Mouse (Mus musculus) adrenal gland, postnatal 14 days (tissue): ENCODE results near the gene Slc9a3r2. TPM values are rescaled to one million over a fixed set of nuclear protein-coding genes. Genes with fewer than 3 reads are reported as not detected.

ENCODE experiments used
- DNase-seq: peaks from one replicate; pipeline ENCODE4 v3.0.0; 2021; ENCODE audit warnings: mixed read lengths
- microRNA-seq, 2 experiments: library from miRNA; unstranded; fragments of <30 nt; microRNA quantifications; one replicate each; pipeline ENCODE4 v1.2.0; 2021
- total RNA-seq: library from RNA; stranded (reverse); gene quantifications from 2 replicates; pipeline ENCODE4 v1.2.3, GENCODE M21; 2021

Slc9a3r2 gene
- total RNA-seq, 1 experiment from 2014 or later, result 90.2 TPM

DNA sequence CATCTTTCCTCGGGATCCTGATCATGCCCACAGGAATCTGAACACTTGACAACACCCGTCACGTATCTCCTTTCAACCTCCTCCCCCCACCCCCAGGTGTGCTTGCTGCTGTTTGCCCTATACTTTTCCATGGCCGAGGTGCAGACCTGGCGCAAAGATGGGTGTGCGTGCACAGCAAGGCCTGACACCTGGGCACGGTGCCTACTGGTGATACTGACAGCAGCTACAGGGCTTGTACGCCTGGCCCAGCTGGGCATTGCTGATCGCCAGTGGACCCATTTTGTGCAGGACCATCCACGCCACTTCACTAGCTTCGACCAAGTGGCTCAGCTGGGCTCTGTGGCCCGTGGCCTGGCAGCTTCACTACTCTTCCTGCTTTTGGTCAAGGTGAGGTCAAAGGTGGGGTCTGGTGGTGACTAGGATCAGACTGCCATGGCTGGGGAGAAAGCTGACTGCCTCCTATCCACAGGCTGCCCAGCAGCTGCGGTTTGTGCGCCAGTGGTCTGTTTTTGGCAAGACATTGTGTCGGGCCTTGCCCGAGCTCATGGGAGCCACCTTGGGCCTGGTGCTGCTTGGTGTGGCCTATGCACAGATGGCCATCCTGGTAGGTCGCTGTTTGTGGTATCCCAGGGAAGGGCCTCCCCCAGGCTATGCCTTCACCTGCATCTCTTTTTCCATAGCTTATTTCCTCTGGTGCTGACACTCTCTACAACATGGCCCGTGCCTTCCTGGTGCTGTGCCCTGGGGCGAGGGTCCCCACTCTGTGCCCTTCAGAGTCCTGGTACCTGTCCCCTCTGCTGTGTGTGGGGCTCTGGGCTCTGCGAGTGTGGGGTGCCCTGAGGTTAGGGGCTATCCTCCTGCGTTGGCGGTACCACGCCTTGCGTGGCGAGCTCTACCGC lies 55.9 kb downstream of the Slc9a3r2 start:
- DNase-seq, result no peak

DNA sequence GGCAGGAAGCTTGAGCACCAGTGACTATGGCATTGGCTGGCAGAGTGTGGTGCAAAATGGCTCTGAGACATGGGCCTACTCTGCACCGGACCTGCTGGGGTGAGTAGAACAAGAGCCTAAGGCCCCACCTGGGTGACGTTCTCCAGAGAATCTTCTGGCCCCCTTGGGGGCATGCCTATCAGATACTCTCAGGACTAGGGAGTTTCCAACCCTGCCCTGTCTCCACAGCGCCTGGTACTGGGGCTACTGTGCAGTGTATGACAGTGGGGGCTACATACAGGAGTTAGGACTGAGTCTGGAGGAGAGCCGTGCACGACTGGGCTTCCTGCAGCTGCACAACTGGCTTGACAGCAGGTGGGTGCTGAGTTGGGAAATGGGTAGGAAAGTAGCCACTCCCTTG lies 56.9 kb downstream of the Slc9a3r2 start:
- no peak for DNase-seq

DNA sequence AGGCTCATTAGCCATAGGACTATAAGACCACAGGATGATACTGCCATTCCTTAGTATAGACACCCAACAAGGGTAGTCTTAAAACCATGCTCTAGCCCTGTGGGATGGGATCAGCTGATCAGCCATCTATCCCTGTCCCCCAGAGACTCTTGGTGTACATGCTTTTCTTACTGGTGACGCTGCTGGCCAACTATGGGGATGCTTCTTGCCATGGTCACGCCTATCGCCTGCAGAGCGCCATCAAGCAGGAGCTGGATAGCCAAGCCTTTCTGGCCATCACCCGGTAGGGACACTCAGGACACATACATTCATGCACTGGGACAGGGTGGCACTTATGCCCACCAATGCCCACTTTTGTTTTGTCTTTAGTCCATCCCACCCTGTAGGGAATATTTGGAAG lies 58.4 kb downstream of the Slc9a3r2 start:
- no peak for DNase-seq

DNA sequence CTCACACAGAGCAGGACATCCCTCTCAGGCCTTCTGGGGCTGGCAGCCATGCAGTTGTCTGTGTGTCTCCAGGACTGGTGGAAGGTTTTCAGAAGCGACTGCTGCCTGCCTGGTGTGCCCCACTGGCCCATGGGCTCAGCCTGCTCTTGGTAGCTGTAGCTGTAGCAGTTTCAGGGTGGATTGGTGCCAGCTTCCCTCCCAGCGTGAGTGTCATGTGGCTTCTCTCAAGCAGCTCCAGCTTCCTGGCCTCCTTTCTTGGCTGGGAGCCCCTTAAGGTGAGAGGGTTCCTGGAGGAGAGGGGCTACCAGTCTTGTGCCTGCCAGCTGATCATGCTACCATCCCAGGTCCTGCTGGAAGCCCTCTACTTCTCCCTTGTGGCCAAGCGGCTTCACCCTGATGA lies 59.2 kb downstream of the Slc9a3r2 start:
- DNase-seq, result no peak

Small RNA genes within 50 kb of the gene (microRNA-seq; reads per million reads assigned to microRNA genes)
- gene Gm24589, result 0.38 to 0.43 reads per million in 2 experiments

Other genes starting within 250 kb of the Slc9a3r2 start
- 78.8 and 84.9 TPM in 2 replicates for gene Rnps1, start 235.8 kb downstream of the Slc9a3r2 start, total RNA-seq
- gene Eci1, start 223.7 kb downstream of the Slc9a3r2 start, total RNA-seq, result 505 and 573 TPM in 2 replicates
- gene Dnase1l2, start 207.2 kb downstream of the Slc9a3r2 start, total RNA-seq, result 1.8 and 2.5 TPM in 2 replicates
- 16.2 and 19.4 TPM in 2 replicates for gene E4f1, start 180.0 kb downstream of the Slc9a3r2 start, total RNA-seq
- gene Pgp, start 179.9 kb downstream of the Slc9a3r2 start, total RNA-seq, result 55.8 and 59.0 TPM in 2 replicates
- gene Bricd5, start 176.4 kb downstream of the Slc9a3r2 start, total RNA-seq, result 0.75 TPM in 1 of 2 replicates, not detected in the other
- 19.5 and 23.3 TPM in 2 replicates for gene Mlst8, start 171.2 kb downstream of the Slc9a3r2 start, total RNA-seq
- gene Caskin1, start 161.7 kb downstream of the Slc9a3r2 start, total RNA-seq, result 14.8 and 16.1 TPM in 2 replicates
- 85.4 and 101 TPM in 2 replicates for gene Traf7, start 122.4 kb downstream of the Slc9a3r2 start, total RNA-seq
- 1.1 and 1.8 TPM in 2 replicates for gene Rab26, start 116.1 kb downstream of the Slc9a3r2 start, total RNA-seq
- gene Pkd1, start 100.5 kb downstream of the Slc9a3r2 start, total RNA-seq, result 42.2 and 44.3 TPM in 2 replicates
- gene Tsc2, start 17.7 kb downstream of the Slc9a3r2 start, total RNA-seq, result 100 and 110 TPM in 2 replicates
- gene Nthl1, start 17.6 kb downstream of the Slc9a3r2 start, total RNA-seq, result 7.2 and 7.7 TPM in 2 replicates
- not detected in 2 replicates for gene Npw, start 8.1 kb upstream of the Slc9a3r2 start, total RNA-seq
- 44.5 and 47.4 TPM in 2 replicates for gene Zfp598, start 19.4 kb upstream of the Slc9a3r2 start, total RNA-seq
- 1.8 and 5.7 TPM in 2 replicates for gene Syngr3, start 39.6 kb upstream of the Slc9a3r2 start, total RNA-seq
- gene Gfer, start 45.8 kb upstream of the Slc9a3r2 start, total RNA-seq, result 36.0 and 39.3 TPM in 2 replicates
- 3.6 and 5.7 TPM in 2 replicates for gene Noxo1, start 45.9 kb upstream of the Slc9a3r2 start, total RNA-seq
- gene Tbl3, start 57.3 kb upstream of the Slc9a3r2 start, total RNA-seq, result 35.8 and 41.2 TPM in 2 replicates
- not detected in 2 replicates for gene Rnf151, start 67.7 kb upstream of the Slc9a3r2 start, total RNA-seq
- gene Rps2, start 67.8 kb upstream of the Slc9a3r2 start, total RNA-seq, result 702 and 762 TPM in 2 replicates
- 418 and 458 TPM in 2 replicates for gene Ndufb10, start 74.2 kb upstream of the Slc9a3r2 start, total RNA-seq
- gene Rpl3l, start 77.5 kb upstream of the Slc9a3r2 start, total RNA-seq, result 0.53 TPM in 1 of 2 replicates, not detected in the other
- gene Msrb1, start 86.3 kb upstream of the Slc9a3r2 start, total RNA-seq, result 73.2 and 98.3 TPM in 2 replicates
- gene Hs3st6, start 102.7 kb upstream of the Slc9a3r2 start, total RNA-seq, result 2.0 and 2.4 TPM in 2 replicates
- gene Meiob, start 154.0 kb upstream of the Slc9a3r2 start, total RNA-seq, result 0.67 and 0.71 TPM in 2 replicates
- 122 and 150 TPM in 2 replicates for gene Hagh, start 189.8 kb upstream of the Slc9a3r2 start, total RNA-seq
- 40.6 and 43.0 TPM in 2 replicates for gene Fahd1, start 200.0 kb upstream of the Slc9a3r2 start, total RNA-seq
- gene Igfals, start 215.7 kb upstream of the Slc9a3r2 start, total RNA-seq, result 1.2 and 12.2 TPM in 2 replicates
- gene Nubp2, start 236.0 kb upstream of the Slc9a3r2 start, total RNA-seq, result 39.5 and 48.8 TPM in 2 replicates
- 30.2 and 34.6 TPM in 2 replicates for gene Spsb3, start 236.3 kb upstream of the Slc9a3r2 start, total RNA-seq
- 36.7 and 43.1 TPM in 2 replicates for gene Eme2, start 244.8 kb upstream of the Slc9a3r2 start, total RNA-seq
- gene Mrps34, start 244.8 kb upstream of the Slc9a3r2 start, total RNA-seq, result 133 and 145 TPM in 2 replicates
- gene Nme3, start 246.2 kb upstream of the Slc9a3r2 start, total RNA-seq, result 46.1 and 47.4 TPM in 2 replicates